Mouse (Mus musculus): ENCODE results near the gene Exoc8.
A peak's percentile ranks its signal among the peaks of the same experiment; 100 is the strongest.

DNA sequence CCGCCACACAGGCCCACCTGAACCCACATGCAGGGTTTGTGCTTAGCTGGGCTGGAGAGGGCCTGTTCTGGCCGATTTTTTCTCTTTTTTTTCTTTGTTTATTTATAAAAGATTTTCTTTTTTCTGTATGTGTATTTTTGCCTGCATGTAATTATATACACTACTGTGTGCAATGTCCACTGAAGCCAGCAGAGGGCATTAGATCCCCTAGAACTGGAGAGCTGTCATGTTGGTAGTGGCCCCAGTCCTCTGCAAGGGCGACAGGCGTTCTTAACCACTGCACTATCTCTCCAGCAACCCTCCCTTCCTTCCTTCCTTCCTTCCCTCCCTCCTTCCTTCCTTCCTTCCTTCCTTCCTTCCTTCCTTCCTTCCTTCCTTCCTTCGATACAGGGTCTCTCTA is 9.1 kb downstream of the Exoc8 start:
- TF ChIP-seq EP300 (IDR thresholded peaks at IDR 0.05; ENCODE audit: low read depth) (no peak), CTCF (IDR thresholded peaks at IDR 0.05; ENCODE audit: low read depth) (peak; percentile 47)

Measured in liver, embryonic 14.5 days (tissue).